Mouse (Mus musculus): ENCODE data around the gene Med31.
"Not testable (repeated sequence)": the region's sequence is repeated elsewhere in the genome, so short reads cannot be mapped to it uniquely, and the experiment has no call there.

Med31 gene

DNA sequence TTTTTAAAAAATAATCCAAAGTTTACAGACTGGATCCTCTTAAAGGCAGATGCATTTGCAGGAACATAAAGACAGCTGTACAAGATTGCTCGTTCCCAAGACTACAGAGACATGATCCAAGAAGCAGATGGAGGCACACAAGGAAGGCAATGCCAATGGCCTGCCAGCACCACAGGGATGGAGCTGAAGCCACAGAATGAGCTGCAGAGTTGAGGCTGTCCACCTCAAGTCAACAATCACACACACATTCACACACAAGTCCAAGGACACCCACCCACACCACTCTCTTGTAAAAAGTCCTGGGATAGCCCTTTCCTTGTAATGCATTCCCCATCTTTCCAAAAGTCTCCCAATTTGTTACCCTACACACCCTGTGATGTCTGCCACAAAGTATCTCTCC, 12.0 kb downstream of the Med31 start:
- DNase-seq (ENCODE audit: low spot score in 2 of 2): no peak

- no peak for DNase-seq (ENCODE audit: low spot score in 2 of 2)
Measured at GRCm38 (mm10) chr11:72196506-72196905, 18.9 kb downstream of the Med31 start.

DNA sequence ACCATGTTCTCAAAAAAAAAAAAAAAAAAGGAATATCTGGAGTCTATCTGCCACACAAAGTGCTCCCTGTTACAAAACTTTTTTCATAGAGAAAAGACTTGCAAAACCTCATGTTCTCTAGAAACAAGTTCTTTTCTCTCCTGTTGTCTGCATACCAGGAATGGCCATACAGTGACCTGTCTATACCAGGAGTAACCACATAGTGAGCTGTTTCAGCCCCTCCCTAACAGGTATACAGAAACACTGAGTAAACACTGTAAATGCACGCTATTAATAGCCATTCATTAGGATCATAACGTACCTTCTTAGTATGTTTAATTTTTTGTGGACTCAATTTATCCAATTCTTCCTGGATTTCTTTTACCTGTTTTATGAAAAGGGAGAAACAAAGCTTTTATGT, 21.1 kb downstream of the Med31 start:
- no peak for DNase-seq (ENCODE audit: low spot score in 2 of 2)

DNA sequence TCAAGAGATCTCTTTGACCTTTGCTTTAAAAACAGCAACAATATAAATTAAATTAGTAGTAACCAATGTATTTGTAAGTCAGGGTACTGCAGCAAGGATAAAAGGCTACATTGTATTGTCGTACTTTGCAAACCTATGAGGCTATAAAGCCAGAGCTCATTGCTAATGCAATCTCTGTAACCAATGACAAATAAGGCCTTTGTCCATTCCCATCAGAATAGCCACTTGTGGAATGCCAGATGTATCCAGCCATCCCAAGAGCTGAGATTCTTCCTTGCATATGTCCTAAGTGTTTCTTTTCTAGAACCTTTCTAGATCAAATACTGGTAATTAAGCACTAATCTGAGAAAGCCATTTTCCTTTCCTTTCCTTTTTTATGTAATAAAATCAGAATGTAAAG, 24.5 kb downstream of the Med31 start:
- DNase-seq (ENCODE audit: low spot score in 2 of 2): no peak

DNA sequence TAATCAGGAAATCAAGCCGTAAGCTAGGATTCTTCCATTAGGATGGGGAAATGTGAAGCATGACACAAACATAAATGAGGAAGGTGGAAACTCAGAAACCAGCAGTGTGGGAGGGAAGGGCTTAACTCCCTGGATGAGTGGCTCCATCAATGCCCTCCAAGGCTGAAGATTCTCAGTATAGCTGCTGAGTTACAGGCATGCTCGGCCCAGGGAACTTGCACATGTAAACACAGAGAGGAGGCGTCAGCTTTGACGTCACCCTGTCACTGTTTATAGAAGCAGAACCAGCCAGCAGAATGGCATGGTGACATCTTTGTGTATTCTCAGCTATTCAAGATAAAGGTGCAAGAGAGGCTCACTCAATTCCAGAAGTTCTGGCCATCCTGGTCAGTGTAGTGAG, 31.1 kb downstream of the Med31 start:
- no peak for DNase-seq (ENCODE audit: low spot score in 2 of 2)

DNA sequence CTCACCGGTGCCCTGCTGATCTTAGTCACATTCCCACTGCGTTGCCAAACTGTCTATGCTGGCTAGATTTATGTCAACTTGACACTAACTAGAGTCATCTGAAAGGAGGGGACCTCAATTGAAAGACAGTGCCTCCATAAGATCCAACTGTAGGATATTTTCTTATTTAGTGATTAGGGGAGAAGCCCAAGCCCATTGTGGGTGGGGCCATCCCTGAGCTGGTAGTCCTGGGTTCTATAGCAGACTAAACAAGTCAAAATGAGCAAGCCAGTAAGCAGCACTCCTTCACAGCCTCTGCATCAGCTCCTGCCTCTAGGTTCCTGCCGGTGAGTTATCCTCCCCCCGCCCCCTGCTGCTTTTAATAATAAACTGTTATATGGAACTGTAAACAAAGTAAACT, 34.3 kb downstream of the Med31 start:
- DNase-seq (ENCODE audit: low spot score in 2 of 2): no peak

DNA sequence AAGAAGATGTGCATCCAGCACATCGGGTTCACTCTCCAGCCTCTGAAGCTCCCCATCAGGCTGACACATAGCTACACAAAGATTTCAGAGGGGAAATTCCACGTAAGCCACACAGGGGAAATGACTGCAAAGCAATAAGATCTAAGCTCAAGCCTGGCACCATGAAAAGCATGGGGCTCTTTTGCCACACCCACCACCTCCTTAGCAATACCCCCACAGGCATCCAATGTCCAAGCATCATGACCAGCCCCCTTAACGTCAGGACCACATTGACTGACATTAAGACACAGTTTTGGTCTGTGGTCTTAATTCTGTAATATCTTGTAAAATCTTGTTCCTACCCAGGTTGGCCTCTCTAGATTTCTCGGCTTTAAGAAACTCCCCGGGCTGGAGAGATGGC, 34.8 kb downstream of the Med31 start:
- DNase-seq (ENCODE audit: low spot score in 2 of 2): no peak

- DNase-seq (ENCODE audit: low spot score in 2 of 2): no peak
Measured at GRCm38 (mm10) chr11:72176553-72176952, 38.8 kb downstream of the Med31 start.

GRCm38 (mm10) chr11:72175966-72176365, 39.4 kb downstream of the Med31 start:
- no peak for DNase-seq (ENCODE audit: low spot score in 2 of 2)

DNA sequence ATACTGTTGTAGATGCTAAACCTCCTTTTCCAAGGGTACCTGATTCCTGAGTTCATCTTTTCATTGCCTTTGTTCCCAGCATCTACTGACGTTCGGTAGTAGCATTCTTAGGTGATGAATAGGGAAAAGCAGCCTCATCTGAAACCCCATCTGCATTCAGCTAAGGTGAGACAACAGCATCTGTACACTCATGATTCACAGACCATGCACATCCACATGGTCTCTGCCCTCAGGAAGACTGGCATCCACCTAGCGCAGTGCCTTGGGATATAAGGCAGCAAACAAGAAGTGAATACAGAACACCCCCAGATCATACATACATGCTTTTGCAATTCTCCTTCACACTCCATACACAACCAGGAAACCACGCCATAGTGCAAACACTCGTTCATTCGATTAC, 40.7 kb downstream of the Med31 start:
- no peak for DNase-seq (ENCODE audit: low spot score in 2 of 2)

DNA sequence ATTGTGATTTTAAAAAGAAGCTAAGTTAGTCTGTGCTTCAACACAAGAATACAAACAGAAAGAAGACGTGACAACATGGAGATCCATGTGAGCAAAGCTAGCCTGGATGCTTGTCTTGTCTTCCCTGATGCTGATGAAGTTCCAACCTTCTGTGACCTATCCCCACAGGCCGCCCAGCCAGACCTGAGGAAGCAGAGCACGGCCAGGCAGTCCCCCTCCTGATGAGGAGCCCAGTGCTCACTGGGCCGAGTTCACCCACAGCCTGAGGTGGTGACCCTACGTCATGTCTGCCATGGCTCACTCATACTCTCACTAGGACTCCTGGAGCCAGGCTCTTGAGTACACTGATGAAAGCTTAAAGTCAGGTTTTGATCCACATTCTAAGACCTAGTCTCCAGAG, 41.9 kb downstream of the Med31 start:
- no peak for DNase-seq (ENCODE audit: low spot score in 2 of 2)

DNA sequence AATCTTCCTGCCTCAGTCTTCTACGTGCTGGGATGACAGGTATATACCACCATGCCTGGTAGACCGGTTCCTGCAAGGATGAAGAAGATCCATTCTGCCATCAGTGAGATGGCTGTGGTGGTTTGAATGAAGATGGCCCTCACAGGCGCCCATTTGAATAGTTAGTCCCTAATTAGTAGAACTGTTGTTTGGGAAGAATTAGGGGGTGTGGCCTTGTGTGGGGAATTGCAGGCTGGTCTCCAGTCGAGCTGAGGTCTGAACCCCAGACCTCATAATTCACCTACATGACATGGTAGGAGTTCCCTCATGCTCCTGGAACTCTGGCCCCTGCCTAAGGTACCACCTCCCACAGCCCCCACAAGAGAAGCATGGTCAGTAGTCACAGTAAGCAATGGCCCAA, 43.5 kb downstream of the Med31 start:
- not testable (repeated sequence) for DNase-seq (ENCODE audit: low spot score in 2 of 2)

DNA sequence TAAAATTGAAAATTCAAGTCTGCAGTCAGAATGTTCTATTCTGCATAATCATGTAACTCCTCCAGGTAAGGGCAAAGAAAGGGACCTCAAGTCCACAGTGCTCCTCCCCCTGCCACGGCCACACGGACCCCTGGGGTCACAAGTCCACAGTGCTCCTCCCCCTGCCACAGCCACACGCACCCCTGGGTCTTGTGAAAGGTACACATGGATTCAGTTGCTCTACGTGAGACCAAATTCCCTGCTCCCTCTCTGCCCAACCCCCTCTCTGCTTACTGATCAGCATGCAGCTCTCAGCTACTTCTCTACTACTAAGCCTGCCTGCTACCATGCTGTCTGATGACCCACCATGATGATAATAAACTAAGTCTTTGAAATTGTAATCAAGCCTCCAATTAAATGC, 45.5 kb downstream of the Med31 start:
- DNase-seq (ENCODE audit: low spot score in 2 of 2): no peak

DNA sequence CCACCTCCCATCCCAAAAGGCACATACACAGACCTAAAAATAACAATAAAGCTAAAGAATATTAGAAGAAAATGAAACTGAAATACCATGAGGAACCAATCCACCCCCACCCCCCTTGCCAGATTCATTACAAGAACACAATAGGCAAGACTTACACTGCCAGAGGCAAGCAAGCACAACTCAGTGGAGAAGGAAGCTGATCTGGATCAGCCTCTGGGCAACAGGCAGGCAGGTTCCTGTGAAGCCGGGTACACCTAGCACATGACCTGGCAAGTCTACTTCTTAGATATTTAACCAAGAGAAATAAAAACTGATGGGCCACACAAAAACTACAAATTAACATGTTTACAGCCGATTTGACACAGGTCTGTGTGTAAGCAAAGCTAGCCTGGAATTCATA, 52.2 kb downstream of the Med31 start:
- DNase-seq (ENCODE audit: low spot score in 2 of 2): no peak

Data from spleen, postnatal 4 days (tissue).